Mouse (Mus musculus) layer of hippocampus, adult 11-12 months (tissue): ENCODE results near the gene Usp53.

Experiments
- DNase-seq: peaks from one replicate; pipeline ENCODE4 v3.0.0; 2022; ENCODE audit warnings: low spot score

Gene Usp53

DNA sequence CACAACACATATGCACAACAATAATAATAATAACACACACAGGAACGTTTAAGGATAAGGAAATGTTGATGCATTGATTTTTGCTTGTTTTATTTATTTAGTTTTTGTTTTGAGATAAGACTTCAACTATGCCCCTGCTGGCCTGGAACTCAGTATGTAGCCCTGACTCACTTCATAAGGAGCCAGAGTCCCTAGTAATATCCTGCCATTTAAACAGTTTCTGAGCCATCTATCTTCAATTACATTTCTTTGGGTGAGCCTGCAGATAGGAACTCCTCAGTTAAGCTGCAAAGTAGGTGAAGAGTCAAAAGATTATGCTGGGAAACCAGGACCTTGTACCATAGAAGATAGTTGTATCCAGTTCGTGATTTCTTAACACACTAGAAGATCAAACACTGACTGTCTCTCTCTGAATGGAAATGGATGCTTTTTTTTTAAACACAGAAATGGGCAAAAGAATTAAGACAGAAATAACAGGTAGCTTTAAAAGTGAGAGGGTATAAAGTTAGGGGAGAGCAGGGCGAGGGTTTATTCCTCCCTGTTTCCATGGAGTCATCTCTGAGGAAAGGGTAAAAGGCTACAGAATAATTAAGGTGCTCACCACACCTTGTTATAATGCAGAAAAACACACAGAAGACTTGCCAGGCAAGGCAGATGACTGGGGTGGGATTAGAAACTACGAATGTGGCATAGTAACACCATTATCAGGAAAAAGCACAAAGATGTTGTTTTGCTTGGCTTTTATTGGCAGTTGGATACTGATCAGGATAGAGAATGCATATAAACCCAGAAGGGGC, 96.6 kb downstream of the Usp53 start:
- DNase-seq = no peak
